Mouse (Mus musculus): ENCODE data around the gene Insyn1. TPM values are rescaled to one million over a fixed set of nuclear protein-coding genes. Genes with fewer than 3 reads are reported as not detected.

Insyn1 gene
- polyA plus RNA-seq, 1 experiment = 147 TPM

GRCm38 (mm10) chr9:58490391-58490790 is 2.0 kb downstream of the Insyn1 start:
- no peak for TF ChIP-seq CTCF (IDR thresholded peaks at IDR 0.05; ENCODE audit: borderline replicate concordance, insufficient read depth, low read depth, low read length)
- no peak for TF ChIP-seq POLR2A (IDR thresholded peaks at IDR 0.05; ENCODE audit: borderline replicate concordance, insufficient read depth, low read length)
- 71% methylated on average over 2 of the region's 2 CpGs for WGBS
- DNase-seq = no peak
- peaks cover 35% of the 10 kb centered on the region for H3K4me1 ChIP-seq (ENCODE audit: control insufficient read depth, insufficient read depth, low read length)
- no peak overlapping the region for H3K27ac ChIP-seq (ENCODE audit: insufficient read depth, low read length)
- peak overlapping the region; percentile 74 for H3K4me3 ChIP-seq (replicated peaks; ENCODE audit: insufficient read depth, low read depth, low read length)
- no peaks in the 10 kb centered on the region for H3K27me3 ChIP-seq (ENCODE audit: control insufficient read depth, insufficient read depth, low read length)

GRCm38 (mm10) chr9:58495035-58495434 is 6.6 kb downstream of the Insyn1 start:
- no peak overlapping the region for H3K27ac ChIP-seq (ENCODE audit: insufficient read depth, low read length)
- no peaks in the 10 kb centered on the region for H3K27me3 ChIP-seq (ENCODE audit: control insufficient read depth, insufficient read depth, low read length)
- peaks cover 66% of the 10 kb centered on the region for H3K4me1 ChIP-seq (ENCODE audit: control insufficient read depth, insufficient read depth, low read length)
- WGBS = 89% methylated on average over 2 of the region's 2 CpGs
- TF ChIP-seq POLR2A (IDR thresholded peaks at IDR 0.05; ENCODE audit: borderline replicate concordance, insufficient read depth, low read length) (no peak), CTCF (IDR thresholded peaks at IDR 0.05; ENCODE audit: borderline replicate concordance, insufficient read depth, low read depth, low read length) (no peak)
- DNase-seq = peak in 1 of 2 experiments; percentile 19
- no peak overlapping the region for H3K4me3 ChIP-seq (replicated peaks; ENCODE audit: insufficient read depth, low read depth, low read length)

GRCm38 (mm10) chr9:58496470-58497182 is 8.2 kb downstream of the Insyn1 start:
- 14% methylated on average over 4 of the region's 4 CpGs for WGBS
- DNase-seq = peak; percentile 48 to 57
- Histone ChIP-seq H3K4me3 (replicated peaks; ENCODE audit: insufficient read depth, low read depth, low read length) (no peak overlapping the region), H3K27me3 (ENCODE audit: control insufficient read depth, insufficient read depth, low read length) (no peaks in the 10 kb centered on the region), H3K4me1 (ENCODE audit: control insufficient read depth, insufficient read depth, low read length) (peaks cover 81% of the 10 kb centered on the region), H3K27ac (ENCODE audit: insufficient read depth, low read length) (peak overlapping the region; percentile 3; the same call in 1 of the 2 replicates)
- TF ChIP-seq CTCF (IDR thresholded peaks at IDR 0.05; ENCODE audit: borderline replicate concordance, insufficient read depth, low read depth, low read length) (peak; percentile 56; the same call in 1 of the 2 replicates), POLR2A (IDR thresholded peaks at IDR 0.05; ENCODE audit: borderline replicate concordance, insufficient read depth, low read length) (no peak)

GRCm38 (mm10) chr9:58497942-58498341 is 9.5 kb downstream of the Insyn1 start:
- Histone ChIP-seq H3K4me3 (replicated peaks; ENCODE audit: insufficient read depth, low read depth, low read length) (no peak overlapping the region), H3K27me3 (ENCODE audit: control insufficient read depth, insufficient read depth, low read length) (no peaks in the 10 kb centered on the region), H3K4me1 (ENCODE audit: control insufficient read depth, insufficient read depth, low read length) (peaks cover 72% of the 10 kb centered on the region), H3K27ac (ENCODE audit: insufficient read depth, low read length) (no peak overlapping the region)
- peak; percentile 60 to 74 for DNase-seq
- 30% methylated on average over 4 of the region's 4 CpGs for WGBS
- TF ChIP-seq CTCF (IDR thresholded peaks at IDR 0.05; ENCODE audit: borderline replicate concordance, insufficient read depth, low read depth, low read length) (no peak), POLR2A (IDR thresholded peaks at IDR 0.05; ENCODE audit: borderline replicate concordance, insufficient read depth, low read length) (no peak)

GRCm38 (mm10) chr9:58500946-58501345 is 12.5 kb downstream of the Insyn1 start:
- DNase-seq = peak; percentile 65 to 83
- TF ChIP-seq CTCF (IDR thresholded peaks at IDR 0.05; ENCODE audit: borderline replicate concordance, insufficient read depth, low read depth, low read length) = no peak
- no peak for TF ChIP-seq POLR2A (IDR thresholded peaks at IDR 0.05; ENCODE audit: borderline replicate concordance, insufficient read depth, low read length)
- 15% methylated on average over 5 of the region's 5 CpGs for WGBS

GRCm38 (mm10) chr9:58507216-58508005 is 19.0 kb downstream of the Insyn1 start:
- Histone ChIP-seq H3K4me3 (replicated peaks; ENCODE audit: insufficient read depth, low read depth, low read length) (no peak overlapping the region), H3K27ac (ENCODE audit: insufficient read depth, low read length) (no peak overlapping the region), H3K4me1 (ENCODE audit: control insufficient read depth, insufficient read depth, low read length) (no peaks in the 10 kb centered on the region), H3K27me3 (ENCODE audit: control insufficient read depth, insufficient read depth, low read length) (no peaks in the 10 kb centered on the region)
- TF ChIP-seq CTCF (IDR thresholded peaks at IDR 0.05; ENCODE audit: borderline replicate concordance, insufficient read depth, low read depth, low read length) (no peak), POLR2A (IDR thresholded peaks at IDR 0.05; ENCODE audit: borderline replicate concordance, insufficient read depth, low read length) (no peak)
- WGBS = 82% methylated on average over 8 of the region's 8 CpGs
- DNase-seq = no peak

More at GRCm38 (mm10) chr9:58500946-58501345, 12.5 kb downstream of the Insyn1 start:
- Histone ChIP-seq H3K4me1 (ENCODE audit: control insufficient read depth, insufficient read depth, low read length) (peaks cover 54% of the 10 kb centered on the region), H3K27ac (ENCODE audit: insufficient read depth, low read length) (no peak overlapping the region), H3K4me3 (replicated peaks; ENCODE audit: insufficient read depth, low read depth, low read length) (no peak overlapping the region), H3K27me3 (ENCODE audit: control insufficient read depth, insufficient read depth, low read length) (no peaks in the 10 kb centered on the region)

- TF ChIP-seq POLR2A (IDR thresholded peaks at IDR 0.05; ENCODE audit: borderline replicate concordance, insufficient read depth, low read length) = no peak
- no peak for TF ChIP-seq CTCF (IDR thresholded peaks at IDR 0.05; ENCODE audit: borderline replicate concordance, insufficient read depth, low read depth, low read length)
- 94% methylated on average over 5 of the region's 5 CpGs for WGBS
- Histone ChIP-seq H3K4me1 (ENCODE audit: control insufficient read depth, insufficient read depth, low read length) (peaks cover 4% of the 10 kb centered on the region; the same call in 1 of the 2 replicates), H3K4me3 (replicated peaks; ENCODE audit: insufficient read depth, low read depth, low read length) (no peak overlapping the region), H3K27ac (ENCODE audit: insufficient read depth, low read length) (no peak overlapping the region), H3K27me3 (ENCODE audit: control insufficient read depth, insufficient read depth, low read length) (no peaks in the 10 kb centered on the region)
- no peak for DNase-seq
These were observed 22.0 kb downstream of the Insyn1 start for GRCm38 (mm10) chr9:58510452-58510851.
